Mouse (Mus musculus): ENCODE measurements around the gene Defb25. TPM values are rescaled to one million over a fixed set of nuclear protein-coding genes. Genes with fewer than 3 reads are reported as not detected.

Gene Defb25
- polyA plus RNA-seq, 1 experiment from 2014 or later, result 3.9 TPM

- no peak for ATAC-seq (ENCODE audit: insufficient number of reproducible peaks, insufficient read depth, low FRiP score, low read depth)
- no peaks in the 10 kb centered on the region for H3K27me3 ChIP-seq (ENCODE audit: control insufficient read depth, insufficient read depth, low read length)
- H3K27ac ChIP-seq (ENCODE audit: low read length), result no peak overlapping the region
- no peak overlapping the region for H3K4me2 ChIP-seq (replicated peaks; ENCODE audit: low read depth, low read length)
- H3K9me3 ChIP-seq (ENCODE audit: control insufficient read depth, low read depth, low read length), result no peaks in the 10 kb centered on the region
- no peaks in the 10 kb centered on the region for H3K36me3 ChIP-seq (ENCODE audit: control insufficient read depth, insufficient read depth, low read length)
- peaks cover 6% of the 10 kb centered on the region; the same call in 1 of the 2 replicates for H3K4me1 ChIP-seq (ENCODE audit: control insufficient read depth, insufficient read depth, low read length)
- no peak overlapping the region for H3K4me3 ChIP-seq (ENCODE audit: low read depth, low read length)
- no peak overlapping the region for H3K9ac ChIP-seq (replicated peaks; ENCODE audit: low read depth, low read length)
- 53% methylated on average over 10 of the region's 10 CpGs for WGBS
Observed at GRCm38 (mm10) chr2:152657398-152657797, 34.5 kb upstream of the Defb25 start.

- WGBS, result 42% methylated on average over 14 of the region's 14 CpGs
- Histone ChIP-seq H3K27me3 (ENCODE audit: control insufficient read depth, insufficient read depth, low read length) (no peaks in the 10 kb centered on the region), H3K4me2 (replicated peaks; ENCODE audit: low read depth, low read length) (no peak overlapping the region), H3K27ac (ENCODE audit: low read length) (no peak overlapping the region), H3K36me3 (ENCODE audit: control insufficient read depth, insufficient read depth, low read length) (no peaks in the 10 kb centered on the region), H3K9me3 (ENCODE audit: control insufficient read depth, low read depth, low read length) (no peaks in the 10 kb centered on the region), H3K9ac (replicated peaks; ENCODE audit: low read depth, low read length) (no peak overlapping the region), H3K4me1 (ENCODE audit: control insufficient read depth, insufficient read depth, low read length) (peaks cover 6% of the 10 kb centered on the region; the same call in 1 of the 2 replicates), H3K4me3 (ENCODE audit: low read depth, low read length) (no peak overlapping the region)
- ATAC-seq (ENCODE audit: insufficient number of reproducible peaks, insufficient read depth, low FRiP score, low read depth), result no peak
Observed at GRCm38 (mm10) chr2:152653874-152654715, 31.2 kb upstream of the Defb25 start.

- H3K27ac ChIP-seq (ENCODE audit: low read length), result no peak overlapping the region
- 54% methylated on average over 10 of the region's 10 CpGs for WGBS
- no peak overlapping the region for H3K4me2 ChIP-seq (replicated peaks; ENCODE audit: low read depth, low read length)
- H3K4me1 ChIP-seq (ENCODE audit: control insufficient read depth, insufficient read depth, low read length), result peaks cover 11% of the 10 kb centered on the region; the same call in 1 of the 2 replicates
- no peak overlapping the region for H3K9ac ChIP-seq (replicated peaks; ENCODE audit: low read depth, low read length)
- no peaks in the 10 kb centered on the region for H3K36me3 ChIP-seq (ENCODE audit: control insufficient read depth, insufficient read depth, low read length)
- H3K27me3 ChIP-seq (ENCODE audit: control insufficient read depth, insufficient read depth, low read length), result no peaks in the 10 kb centered on the region
- no peaks in the 10 kb centered on the region for H3K9me3 ChIP-seq (ENCODE audit: control insufficient read depth, low read depth, low read length)
- no peak overlapping the region for H3K4me3 ChIP-seq (ENCODE audit: low read depth, low read length)
- no peak for ATAC-seq (ENCODE audit: insufficient number of reproducible peaks, insufficient read depth, low FRiP score, low read depth)
Observed at GRCm38 (mm10) chr2:152652901-152653620, 30.2 kb upstream of the Defb25 start.

GRCm38 (mm10) chr2:152639406-152640113 is 16.7 kb upstream of the Defb25 start:
- 20% methylated on average over 11 of the region's 11 CpGs for WGBS
- ATAC-seq (ENCODE audit: insufficient number of reproducible peaks, insufficient read depth, low FRiP score, low read depth), result peak; percentile 77; the same call in 1 of the 2 replicates
- Histone ChIP-seq H3K9ac (replicated peaks; ENCODE audit: low read depth, low read length) (no peak overlapping the region), H3K4me2 (replicated peaks; ENCODE audit: low read depth, low read length) (no peak overlapping the region; the same call in 1 of the 2 replicates), H3K36me3 (ENCODE audit: control insufficient read depth, insufficient read depth, low read length) (peaks cover under 1% of the 10 kb centered on the region; the same call in 1 of the 2 replicates), H3K9me3 (ENCODE audit: control insufficient read depth, low read depth, low read length) (no peaks in the 10 kb centered on the region), H3K27me3 (ENCODE audit: control insufficient read depth, insufficient read depth, low read length) (no peaks in the 10 kb centered on the region), H3K4me3 (ENCODE audit: low read depth, low read length) (no peak overlapping the region), H3K4me1 (ENCODE audit: control insufficient read depth, insufficient read depth, low read length) (peaks cover 25% of the 10 kb centered on the region), H3K27ac (ENCODE audit: low read length) (peak overlapping the region; percentile 95)

- 47% methylated on average over 6 of the region's 6 CpGs for WGBS
- Histone ChIP-seq H3K4me1 (ENCODE audit: control insufficient read depth, insufficient read depth, low read length) (peaks cover 26% of the 10 kb centered on the region), H3K36me3 (ENCODE audit: control insufficient read depth, insufficient read depth, low read length) (peaks cover 4% of the 10 kb centered on the region; the same call in 1 of the 2 replicates), H3K4me3 (ENCODE audit: low read depth, low read length) (no peak overlapping the region), H3K27ac (ENCODE audit: low read length) (peak overlapping the region; percentile 95), H3K9ac (replicated peaks; ENCODE audit: low read depth, low read length) (no peak overlapping the region), H3K27me3 (ENCODE audit: control insufficient read depth, insufficient read depth, low read length) (no peaks in the 10 kb centered on the region), H3K9me3 (ENCODE audit: control insufficient read depth, low read depth, low read length) (no peaks in the 10 kb centered on the region), H3K4me2 (replicated peaks; ENCODE audit: low read depth, low read length) (no peak overlapping the region)
- no peak for ATAC-seq (ENCODE audit: insufficient number of reproducible peaks, insufficient read depth, low FRiP score, low read depth)
Observed at GRCm38 (mm10) chr2:152638865-152639264, 16.0 kb upstream of the Defb25 start.

- H3K27ac ChIP-seq (ENCODE audit: low read length), result peak overlapping the region; percentile 93
- no peaks in the 10 kb centered on the region for H3K27me3 ChIP-seq (ENCODE audit: control insufficient read depth, insufficient read depth, low read length)
- ATAC-seq (ENCODE audit: insufficient number of reproducible peaks, insufficient read depth, low FRiP score, low read depth), result no peak
- H3K9me3 ChIP-seq (ENCODE audit: control insufficient read depth, low read depth, low read length), result no peaks in the 10 kb centered on the region
- WGBS, result 72% methylated on average over 4 of the region's 4 CpGs
- no peak overlapping the region for H3K4me3 ChIP-seq (ENCODE audit: low read depth, low read length)
- H3K4me1 ChIP-seq (ENCODE audit: control insufficient read depth, insufficient read depth, low read length), result peaks cover 41% of the 10 kb centered on the region
- no peak overlapping the region for H3K9ac ChIP-seq (replicated peaks; ENCODE audit: low read depth, low read length)
- H3K36me3 ChIP-seq (ENCODE audit: control insufficient read depth, insufficient read depth, low read length), result peaks cover 4% of the 10 kb centered on the region; the same call in 1 of the 2 replicates
- no peak overlapping the region for H3K4me2 ChIP-seq (replicated peaks; ENCODE audit: low read depth, low read length)
Observed at GRCm38 (mm10) chr2:152637381-152637780, 14.5 kb upstream of the Defb25 start.

GRCm38 (mm10) chr2:152637006-152637322 is 14.1 kb upstream of the Defb25 start:
- H3K36me3 ChIP-seq (ENCODE audit: control insufficient read depth, insufficient read depth, low read length), result peaks cover 4% of the 10 kb centered on the region; the same call in 1 of the 2 replicates
- H3K27ac ChIP-seq (ENCODE audit: low read length), result peak overlapping the region; percentile 93
- peaks cover 44% of the 10 kb centered on the region for H3K4me1 ChIP-seq (ENCODE audit: control insufficient read depth, insufficient read depth, low read length)
- 58% methylated on average over 6 of the region's 6 CpGs for WGBS
- no peaks in the 10 kb centered on the region for H3K9me3 ChIP-seq (ENCODE audit: control insufficient read depth, low read depth, low read length)
- H3K27me3 ChIP-seq (ENCODE audit: control insufficient read depth, insufficient read depth, low read length), result no peaks in the 10 kb centered on the region
- H3K4me3 ChIP-seq (ENCODE audit: low read depth, low read length), result no peak overlapping the region
- no peak overlapping the region for H3K4me2 ChIP-seq (replicated peaks; ENCODE audit: low read depth, low read length)
- H3K9ac ChIP-seq (replicated peaks; ENCODE audit: low read depth, low read length), result no peak overlapping the region
- ATAC-seq (ENCODE audit: insufficient number of reproducible peaks, insufficient read depth, low FRiP score, low read depth), result no peak

All from stomach, embryonic 14.5 days (tissue).